Mouse (Mus musculus) megakaryocyte, embryonic 14.5 days (primary cell): ENCODE measurements around the gene Gm20388.

Experiments
- FLI1 ChIP-seq: IDR thresholded peaks from 2 replicates; pipeline ENCODE4 v1.6.1; 2012; ENCODE audit warnings: low read length, inconsistent platforms, mixed read lengths
- GATA1 ChIP-seq: IDR thresholded peaks from 3 replicates; pipeline ENCODE4 v1.6.1; 2012; ENCODE audit warnings: mixed read lengths, low read length, inconsistent platforms, borderline replicate concordance

DNA sequence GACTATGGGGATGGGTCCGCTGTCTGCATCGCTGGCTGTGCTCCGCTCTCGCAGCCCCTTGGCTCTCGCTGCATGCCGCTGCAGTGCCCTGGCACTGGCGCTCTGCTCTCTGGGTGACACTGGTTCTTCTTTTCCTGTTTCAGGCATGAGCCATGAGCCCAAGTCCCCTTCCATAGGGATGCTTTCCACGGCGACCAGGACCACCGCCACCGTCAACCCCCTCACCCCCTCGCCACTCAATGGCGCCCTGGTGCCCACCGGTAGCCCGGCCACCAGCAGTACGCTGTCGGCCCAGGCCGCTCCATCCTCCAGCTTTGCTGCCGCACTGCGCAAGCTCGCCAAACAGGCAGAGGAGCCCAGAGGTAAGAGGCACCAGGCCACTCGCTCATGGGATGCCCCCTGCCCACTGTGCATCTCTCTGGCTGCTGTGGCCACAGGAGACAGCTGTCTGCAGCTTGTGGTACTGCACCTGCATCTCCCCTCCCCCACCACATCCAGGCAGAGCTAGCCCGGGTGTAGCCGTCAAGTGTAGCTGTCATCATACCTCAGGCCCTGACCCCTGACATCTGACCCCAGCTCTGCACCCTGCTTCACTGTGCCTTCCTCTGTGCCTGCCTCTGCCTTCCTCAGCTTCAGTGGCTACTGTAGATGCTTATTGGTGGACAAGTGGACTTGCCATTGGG is 642.9 kb downstream of the Gm20388 start:
- no peak for TF ChIP-seq GATA1
- TF ChIP-seq FLI1: no peak
